Mouse (Mus musculus): ENCODE data around the gene Zfp446.

Gene Zfp446

DNA sequence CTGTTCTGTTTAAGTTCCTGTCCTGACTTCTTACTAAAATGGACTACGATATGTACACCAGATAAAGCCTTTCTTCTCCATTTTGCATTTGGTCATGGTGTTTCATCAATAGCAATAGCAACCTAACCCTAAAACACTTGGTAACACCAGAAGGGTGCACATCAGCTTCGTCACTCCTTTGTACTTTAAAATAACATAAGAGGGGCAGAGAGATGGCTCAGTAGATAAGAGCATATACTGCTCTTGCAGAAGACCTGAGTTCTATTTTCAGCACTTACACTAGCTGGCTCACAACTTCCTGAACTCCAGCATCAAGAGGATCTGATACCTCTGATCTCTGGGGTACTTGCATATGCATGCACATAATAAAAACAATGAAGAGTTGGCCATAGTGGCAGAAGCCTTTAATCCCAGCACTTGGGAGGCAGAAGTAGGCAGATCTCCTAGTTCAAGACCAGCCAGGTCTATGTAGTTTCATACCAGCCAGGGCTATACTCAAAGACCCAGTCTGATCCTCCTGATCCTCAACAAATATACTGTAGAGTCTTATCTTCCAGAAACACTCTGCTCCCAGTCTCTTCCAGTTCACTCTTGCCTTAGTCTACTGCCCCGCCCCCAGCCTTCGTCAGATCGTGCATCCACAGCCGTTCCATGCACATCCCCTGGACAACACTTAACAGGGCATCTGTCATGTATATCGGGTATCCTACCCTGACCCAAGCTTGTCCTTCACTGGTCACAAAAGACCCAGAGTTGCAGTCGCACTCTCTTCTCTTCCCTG lies 10.0 kb downstream of the Zfp446 start:
- DNase-seq (ENCODE audit: low spot score in 2 of 2) = no peak

DNA sequence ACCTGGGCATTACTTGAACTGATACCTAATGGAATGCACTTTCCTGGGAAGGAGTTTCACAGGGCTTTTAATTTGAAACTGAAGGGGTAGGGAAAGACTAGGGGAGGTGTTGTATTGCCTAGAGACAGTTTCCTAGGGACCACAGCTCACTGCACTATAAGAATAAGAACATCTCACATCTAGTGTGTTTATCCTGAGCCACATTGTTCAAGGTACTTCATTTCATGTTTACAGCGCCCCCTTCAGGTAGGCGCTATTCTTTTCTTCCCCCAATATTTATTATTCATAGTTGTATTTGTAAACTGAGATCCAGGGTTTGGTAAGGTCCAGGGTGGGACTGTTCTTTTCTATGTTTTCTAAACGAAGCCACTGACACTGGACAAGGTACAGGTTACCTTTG lies 14.6 kb downstream of the Zfp446 start:
- no peak for DNase-seq (ENCODE audit: low spot score in 2 of 2)

DNA sequence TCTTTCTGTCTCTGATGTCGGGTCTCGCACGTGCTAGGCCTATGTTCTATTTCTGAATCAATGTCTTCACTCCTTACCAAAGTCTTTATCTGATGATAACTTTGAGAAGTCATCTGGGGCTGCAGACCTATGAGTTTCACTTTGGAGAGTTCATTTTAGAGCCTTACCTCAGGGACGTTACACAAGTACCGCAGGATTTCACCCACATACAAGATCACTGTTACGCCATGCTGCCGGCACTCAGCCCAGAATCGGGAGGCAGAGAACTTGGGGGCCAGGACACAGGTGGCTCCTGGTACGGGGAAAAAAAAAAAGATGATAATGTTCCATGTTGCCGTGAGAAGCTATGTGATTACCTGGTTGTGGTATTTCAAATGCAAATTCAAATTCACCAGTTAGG lies 15.5 kb downstream of the Zfp446 start:
- DNase-seq (ENCODE audit: low spot score in 2 of 2) = no peak

DNA sequence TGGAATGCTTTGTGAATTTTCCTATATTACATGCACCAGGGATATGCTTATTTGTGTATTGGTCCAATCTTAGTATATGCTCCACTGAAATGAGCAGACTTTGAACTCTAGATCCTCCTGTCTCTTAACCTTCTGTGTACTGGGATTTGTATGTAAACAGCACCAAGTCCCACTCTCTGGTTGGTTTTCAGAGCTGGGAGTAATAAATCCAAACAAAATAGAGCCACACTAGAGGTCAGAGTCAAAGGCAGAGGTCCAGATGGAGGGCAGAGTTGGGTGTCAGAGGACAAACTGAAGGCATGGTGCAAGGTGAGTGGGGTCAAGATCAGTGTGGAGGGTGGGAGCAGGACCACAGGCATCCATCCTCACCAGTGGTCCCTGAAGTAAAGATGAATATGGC lies 18.2 kb downstream of the Zfp446 start:
- no peak for DNase-seq (ENCODE audit: low spot score in 2 of 2)

DNA sequence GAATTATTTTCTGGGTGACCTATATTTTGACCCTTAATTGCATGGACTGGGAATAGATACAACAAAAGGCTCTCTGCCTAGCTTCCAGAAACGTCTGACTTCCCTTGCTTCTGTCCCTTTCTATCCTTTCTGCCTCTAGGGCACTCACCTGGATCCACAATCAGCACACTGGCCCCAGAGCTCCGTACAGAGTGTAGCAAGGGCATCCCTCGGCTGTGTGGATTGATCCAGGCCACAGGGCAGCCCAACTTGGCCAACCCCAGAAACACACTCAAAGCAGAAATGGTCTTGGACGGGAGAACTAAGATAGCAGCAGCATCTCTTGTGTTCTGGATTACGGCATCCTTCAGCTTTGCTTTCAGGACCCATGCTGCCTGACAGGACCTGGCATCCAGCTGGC lies 19.6 kb downstream of the Zfp446 start:
- DNase-seq (ENCODE audit: low spot score in 2 of 2) = no peak

DNA sequence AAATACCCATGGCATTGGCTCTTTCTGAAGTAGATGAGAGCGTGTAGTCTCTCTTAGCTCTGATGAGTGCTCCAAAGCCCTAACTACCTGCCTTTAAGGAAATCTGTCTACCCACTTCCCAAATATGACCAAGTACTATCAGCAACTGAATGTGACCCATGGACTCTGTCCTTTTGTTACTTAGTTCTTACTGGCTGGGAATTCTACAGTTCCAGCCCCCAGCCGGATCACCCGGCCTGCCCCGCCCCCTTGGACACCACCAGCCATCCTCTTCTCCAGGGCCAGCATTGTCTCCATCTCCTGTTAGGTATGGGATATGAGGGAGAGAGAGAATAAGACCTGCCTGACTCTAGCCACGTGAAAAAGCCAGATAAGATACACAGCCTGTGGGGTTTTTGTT lies 20.4 kb downstream of the Zfp446 start, which contains the start of gene Slc27a5:
Slc27a5 (minus strand) TSS at position 140 of the 400 bp plus-strand sequence.
- DNase-seq (ENCODE audit: low spot score in 2 of 2) = no peak

DNA sequence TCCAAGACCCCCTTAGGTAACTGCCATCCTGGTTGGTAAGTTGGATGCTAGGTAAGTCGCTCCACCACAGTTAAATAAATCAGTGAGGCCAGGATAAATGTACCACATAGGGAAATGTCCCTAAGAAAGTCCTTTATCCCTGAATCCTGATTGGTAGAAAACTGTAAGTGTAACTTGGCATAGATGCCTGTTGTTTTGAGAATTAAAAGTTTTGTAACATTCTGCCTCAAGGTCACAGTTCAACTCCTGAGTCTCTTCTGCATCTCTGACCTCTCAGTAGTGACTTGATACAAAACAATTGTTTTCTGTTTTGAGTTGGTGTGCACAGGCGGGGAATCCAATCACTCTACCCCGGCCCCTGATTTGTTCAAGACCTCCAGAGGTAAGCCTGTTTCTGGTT lies 21.2 kb downstream of the Zfp446 start, which contains the start of gene Trim28:
Trim28 (plus strand) TSS at position 264 of the 400 bp plus-strand sequence.
- no peak for DNase-seq (ENCODE audit: low spot score in 2 of 2)

DNA sequence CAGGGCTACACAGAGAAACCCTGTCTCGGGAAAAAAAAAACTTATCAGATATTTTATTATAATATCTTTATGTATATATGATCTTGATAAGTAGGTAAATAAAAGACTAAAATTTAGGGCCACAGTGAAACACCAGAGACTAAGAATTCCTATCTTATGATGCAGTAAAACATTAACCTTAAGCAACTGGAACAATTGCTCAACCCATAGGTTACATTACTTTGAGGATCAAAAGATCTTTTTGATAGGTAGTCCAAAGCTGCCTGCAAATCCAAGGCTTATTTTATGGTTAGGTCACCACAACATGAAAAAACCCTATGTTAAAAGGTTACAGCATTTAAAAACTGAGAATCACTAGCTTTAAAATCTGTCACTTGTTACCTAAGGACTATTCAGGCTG lies 23.9 kb downstream of the Zfp446 start:
- DNase-seq (ENCODE audit: low spot score in 2 of 2) = no peak

DNA sequence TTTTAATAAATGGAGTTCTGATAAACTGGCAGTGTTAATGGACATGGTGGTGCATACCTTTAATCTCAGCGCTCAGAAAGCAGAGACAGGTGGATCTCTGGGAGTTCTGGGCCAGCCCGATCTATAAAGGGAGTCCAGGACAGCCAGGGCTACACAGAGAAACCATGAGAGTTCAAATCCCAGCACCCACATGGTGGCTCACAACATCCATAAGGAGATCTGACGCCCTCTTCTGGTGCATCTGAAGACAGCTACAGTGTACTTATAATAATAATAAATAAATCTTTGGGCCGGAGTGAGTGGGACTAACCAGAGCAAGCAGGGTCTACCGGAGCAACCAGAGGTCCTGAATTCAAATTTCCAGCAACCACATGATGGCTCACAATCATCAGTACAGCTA lies 25.7 kb downstream of the Zfp446 start:
- DNase-seq (ENCODE audit: low spot score in 2 of 2) = no peak

DNA sequence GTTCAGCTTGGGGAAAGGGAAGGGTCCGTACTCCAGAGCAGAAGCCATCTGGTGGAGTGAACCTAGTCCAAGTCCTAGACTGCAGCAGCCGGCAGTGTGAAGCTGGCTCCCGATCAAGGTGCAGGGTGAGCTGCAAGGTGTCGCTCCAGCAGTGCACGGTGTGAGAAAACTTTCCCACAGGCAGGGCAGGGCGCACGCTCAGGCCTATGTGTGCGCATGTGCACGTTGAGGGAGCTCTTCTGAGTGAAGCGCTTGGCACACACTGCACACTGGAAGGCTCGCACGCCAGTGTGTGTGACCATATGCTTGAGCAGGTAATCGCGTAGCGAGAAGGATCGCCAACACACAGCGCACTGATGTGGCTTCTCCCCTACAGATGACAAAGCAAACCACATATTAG lies 28.4 kb downstream of the Zfp446 start:
- DNase-seq (ENCODE audit: low spot score in 2 of 2) = no peak

DNA sequence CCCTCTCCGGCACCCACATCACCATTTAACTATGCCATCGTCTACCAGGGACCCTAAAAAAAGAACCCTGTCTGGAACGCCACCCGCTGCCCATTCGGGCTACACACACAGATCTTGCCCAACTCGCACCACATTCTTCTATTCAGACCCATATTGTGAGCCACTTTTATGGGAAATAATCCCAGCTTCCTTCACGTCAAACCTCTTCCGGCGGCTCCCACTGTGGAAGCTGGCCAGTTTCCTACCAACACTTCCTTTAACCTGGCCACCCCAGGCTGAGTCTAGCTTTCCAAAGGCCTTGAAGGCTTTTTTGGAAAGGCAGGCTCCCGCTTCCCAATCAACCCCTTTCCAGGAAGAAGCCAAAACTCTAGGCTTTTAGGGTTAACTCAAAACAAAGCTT lies 28.9 kb downstream of the Zfp446 start:
- no peak for DNase-seq (ENCODE audit: low spot score in 2 of 2)

DNA sequence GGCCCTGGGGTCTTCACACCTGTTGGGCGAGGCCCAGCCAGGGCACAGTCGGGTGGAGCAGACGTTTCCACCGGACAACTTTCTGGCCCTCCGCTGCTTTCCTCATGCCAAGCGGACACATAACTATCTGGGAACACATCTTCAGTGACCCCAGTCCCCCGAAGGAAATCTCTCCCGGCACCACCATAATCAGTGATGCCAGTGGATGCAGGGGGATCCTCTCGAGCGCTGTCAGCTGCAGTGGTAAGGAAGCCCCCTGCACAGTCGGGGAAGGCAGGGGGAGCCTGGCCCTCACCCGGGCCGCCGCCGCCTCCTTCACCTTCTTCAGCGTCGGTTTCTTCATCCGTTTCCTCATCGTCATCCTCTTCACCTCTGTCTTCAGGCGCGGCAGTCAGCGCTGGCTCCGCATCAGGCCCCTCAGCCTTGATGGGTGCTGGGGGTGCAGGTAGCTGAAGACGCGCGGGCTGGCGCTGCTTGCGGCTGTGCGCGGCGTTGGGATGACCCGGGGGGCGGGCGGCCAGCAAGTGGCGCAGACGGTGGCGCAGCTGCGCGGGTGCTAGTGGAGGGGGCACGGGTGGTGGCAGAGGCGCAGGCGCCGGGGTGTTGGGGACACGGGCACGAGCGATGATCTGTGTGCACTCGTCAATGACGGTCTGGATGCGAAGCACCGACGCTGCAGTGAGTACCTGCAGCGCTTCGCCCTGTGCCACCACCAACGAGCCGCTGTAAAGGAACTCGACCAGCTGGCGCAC lies 29.9 kb downstream of the Zfp446 start:
- DNase-seq (ENCODE audit: low spot score in 2 of 2) = no peak

DNA sequence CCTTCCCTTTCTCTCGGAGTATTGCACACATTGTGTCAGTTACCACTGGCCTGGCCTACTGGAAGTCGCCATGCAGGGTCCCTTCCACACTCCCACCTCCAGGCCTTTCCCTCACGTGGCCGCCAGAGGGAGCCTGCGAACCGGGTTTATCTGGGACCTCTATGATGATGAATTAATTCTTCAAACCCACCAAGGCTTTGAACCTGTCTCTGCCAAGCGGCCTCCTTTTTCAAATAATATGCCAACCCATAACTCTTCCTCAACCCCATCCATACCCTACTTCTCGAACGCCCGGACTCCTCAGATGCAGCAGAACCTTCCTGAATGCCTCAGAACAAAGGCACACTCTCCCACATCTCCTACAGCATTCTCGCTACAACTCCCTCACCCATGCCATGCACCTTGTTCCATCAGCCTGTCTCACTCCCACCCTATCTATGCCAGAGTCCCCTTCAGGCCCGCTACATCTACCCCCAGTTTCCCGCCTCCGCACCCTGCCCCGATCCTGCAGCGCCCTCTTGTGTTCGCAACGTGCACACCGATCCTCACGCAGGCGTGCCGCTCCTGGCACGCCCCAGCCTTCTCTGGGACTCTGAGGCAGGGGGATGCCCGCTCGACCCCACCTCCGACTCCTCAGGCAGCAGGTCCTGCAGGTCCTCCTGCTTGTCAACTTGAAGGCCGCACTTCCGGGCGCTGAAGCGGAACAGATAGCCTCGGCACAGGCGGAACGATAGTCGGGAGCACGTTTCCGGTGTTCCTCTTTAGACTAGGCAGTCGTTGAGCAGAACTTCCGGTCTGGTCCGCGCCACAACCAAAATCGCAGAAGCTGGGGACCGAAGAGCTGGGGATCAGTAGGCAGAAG lies 31.7 kb downstream of the Zfp446 start:
- DNase-seq (ENCODE audit: low spot score in 2 of 2) = peak; percentile 87 to 94

DNA sequence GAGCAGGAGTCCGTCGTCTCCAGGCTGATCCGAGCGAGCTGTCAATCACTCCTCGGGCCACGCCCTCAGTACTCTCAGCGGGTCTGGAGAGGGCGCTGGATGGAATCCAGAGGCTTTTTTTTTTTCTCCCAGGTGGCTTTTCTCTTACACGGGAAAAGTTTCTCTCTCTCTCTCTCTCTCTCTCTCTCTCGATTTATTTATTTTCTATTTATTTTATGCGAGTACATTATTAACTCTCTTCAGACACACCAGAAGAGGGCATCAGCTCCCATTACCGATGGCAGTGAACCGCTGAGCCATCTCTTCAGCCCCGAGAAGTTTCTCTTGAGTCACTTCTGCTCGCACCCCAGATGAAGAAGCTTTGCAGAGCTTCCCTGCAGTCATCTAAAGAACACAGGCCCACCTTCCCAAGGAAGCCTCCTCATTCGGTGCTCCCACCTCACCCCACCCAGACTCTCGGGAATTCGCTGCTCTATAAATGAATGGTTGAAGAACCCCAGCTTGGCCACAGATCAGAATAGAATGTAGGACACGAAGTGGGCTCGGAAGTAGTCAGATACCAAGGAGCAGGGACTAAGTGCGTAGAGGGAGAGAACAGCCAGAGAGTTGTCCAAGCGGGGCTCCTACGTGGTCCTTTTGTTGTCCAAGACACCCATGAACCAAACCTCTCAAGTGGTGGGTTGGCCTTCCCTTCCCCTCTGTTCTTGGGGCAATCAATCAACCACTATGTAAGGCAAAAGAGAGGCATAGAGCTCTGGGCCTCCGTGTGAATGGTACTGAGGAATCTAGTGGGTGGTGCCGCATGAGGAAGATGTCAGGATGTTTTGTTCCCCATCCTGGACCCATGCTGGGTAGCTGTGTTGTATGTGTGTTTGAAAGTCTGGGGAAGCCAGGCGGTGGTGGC lies 32.6 kb downstream of the Zfp446 start, which contains the start of gene Zbtb45:
Zbtb45 (minus strand) TSS at position 30 of the 904 bp plus-strand sequence.
- DNase-seq (ENCODE audit: low spot score in 2 of 2) = no peak

DNA sequence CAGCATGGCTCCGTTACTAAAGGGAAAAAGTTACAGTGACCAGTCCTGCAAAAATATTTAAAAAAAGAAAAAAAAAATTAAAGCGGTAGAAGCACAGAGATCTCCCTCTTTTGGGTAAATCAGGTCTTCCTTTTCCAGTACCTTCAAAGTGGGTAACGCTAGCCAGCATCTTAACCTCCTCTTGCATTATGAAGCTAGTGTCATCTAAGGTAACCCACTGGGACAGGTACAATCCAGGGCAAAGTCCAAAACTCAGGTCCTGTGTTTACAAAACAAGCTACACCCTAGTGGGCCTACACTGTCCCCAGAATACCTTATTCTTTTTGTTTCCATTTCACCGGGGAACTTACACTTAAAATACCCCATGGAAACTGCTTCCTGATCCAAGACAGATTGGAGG lies 36.0 kb downstream of the Zfp446 start:
- DNase-seq (ENCODE audit: low spot score in 2 of 2) = no peak

DNA sequence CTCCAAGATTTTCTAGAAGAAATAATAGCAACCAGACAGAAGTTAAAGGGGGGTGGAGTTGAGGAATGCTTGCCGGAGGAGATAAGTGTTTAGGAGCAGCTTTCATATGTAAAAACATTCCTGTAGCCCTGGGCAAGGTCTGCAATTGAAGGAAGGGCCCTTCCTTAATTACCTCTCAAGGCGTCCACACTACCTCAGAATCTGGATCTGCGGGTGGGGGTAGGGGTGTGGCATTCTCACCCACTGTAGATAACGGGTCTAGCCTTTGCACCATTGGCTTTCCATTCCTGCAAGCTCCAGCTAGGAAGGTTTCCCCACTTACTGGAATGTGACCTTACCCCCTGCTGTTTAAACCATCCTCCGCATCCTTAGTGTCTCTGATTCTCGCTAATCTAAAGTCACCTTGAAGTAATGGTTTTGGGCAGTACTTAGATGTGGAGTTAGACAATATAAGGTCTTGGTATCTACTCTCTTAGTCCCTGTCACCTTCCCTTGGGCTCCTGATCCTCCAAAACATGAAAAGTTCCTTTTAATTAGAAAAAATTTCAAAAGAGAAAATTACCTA lies 36.7 kb downstream of the Zfp446 start:
- no peak for DNase-seq (ENCODE audit: low spot score in 2 of 2)

DNA sequence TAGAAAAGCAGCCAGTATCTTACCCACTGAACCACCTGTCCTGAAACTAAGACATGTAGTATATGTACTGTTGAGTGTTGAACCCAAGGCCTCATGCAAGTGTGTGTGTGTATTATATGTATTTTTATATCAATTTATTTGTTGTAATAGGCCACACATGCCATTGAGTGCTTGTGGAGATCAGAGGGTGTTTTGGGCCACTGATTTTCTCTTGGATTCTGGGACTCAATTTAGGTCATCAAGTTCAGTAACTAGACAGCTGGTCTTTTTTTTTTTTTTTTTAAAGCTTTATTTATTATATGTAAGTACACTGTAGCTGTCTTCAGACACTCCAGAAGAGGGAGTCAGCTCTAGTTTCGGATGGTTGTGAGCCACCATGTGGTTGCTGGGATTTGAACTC lies 37.6 kb downstream of the Zfp446 start:
- DNase-seq (ENCODE audit: low spot score in 2 of 2) = no peak

DNA sequence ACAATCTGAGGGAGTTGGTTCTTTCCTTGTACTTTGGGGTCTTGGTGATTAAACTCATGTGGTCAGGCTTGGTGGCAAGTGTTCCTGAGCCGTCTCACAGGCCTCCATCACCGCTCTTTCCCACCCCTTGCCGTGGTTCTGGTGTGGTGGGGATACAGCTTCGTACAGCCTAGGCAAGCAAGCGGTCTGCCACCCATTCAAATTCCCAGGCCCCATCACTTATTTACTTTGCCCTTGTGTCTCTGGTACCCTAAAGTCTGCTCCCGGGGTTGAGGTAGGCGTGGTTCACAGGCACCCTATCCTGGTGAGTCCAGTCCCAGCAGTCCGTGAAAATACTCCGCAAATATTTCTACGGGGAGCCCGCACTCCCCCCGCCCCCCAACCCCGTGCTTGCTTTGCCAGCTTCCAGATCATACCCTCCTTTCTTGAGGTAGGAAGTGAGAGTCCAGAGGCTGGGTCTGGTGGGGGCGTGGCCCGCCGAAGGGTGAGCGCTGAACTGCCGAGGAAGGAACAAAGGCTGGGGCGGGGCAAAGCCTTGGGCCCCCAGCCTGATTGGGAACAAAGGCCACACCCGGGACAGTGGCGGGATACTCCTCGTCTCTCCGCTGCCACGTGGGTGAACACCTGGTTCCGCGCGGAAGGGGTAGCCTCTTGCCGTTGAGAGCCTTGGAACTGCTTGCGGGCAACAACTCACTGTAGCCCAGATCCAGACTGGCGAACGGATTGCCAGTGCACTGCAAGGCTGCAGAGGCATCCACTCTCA lies 45.3 kb downstream of the Zfp446 start:
- no peak for DNase-seq (ENCODE audit: low spot score in 2 of 2)

DNA sequence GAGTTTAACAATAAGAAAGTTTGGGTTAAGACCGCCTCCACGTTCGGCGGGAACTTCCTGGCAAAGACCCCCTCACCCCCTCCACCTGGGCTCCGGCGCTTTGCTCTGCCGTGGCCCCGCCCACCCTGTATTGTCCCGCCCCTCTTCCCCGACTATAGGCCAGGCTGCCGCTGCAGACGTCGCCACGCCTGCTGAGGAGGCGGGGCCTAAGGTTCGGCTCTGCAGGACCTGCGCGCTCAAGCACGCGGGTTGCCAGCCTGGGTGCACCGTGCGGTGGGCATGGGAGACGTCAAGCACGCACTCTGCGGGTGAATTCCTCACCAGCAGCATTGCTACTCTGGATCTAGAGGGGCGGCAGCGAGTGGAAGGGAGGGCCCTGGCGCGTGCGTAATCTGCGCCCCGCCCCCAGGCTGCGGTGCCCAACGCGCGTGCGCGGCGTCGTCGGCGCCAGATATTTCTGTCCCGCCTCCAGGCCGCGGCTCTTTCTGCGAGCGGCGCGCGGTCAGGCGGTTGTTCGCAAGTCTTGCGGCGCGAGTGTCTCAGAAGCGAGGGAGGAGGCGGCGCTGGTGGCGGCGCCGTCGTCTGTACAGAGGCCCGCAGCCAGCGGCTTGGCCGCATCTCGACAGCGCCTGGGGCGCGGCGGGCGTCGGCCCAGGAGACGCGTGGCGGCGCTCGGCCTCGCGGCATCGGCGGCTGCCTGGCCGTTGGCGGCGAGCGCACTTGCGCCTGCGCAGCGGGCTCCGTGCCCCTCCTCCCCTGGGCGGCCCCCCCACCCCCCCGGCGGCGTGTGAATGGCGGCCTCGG lies 46.5 kb downstream of the Zfp446 start:
- DNase-seq (ENCODE audit: low spot score in 2 of 2) = peak; percentile 92 to 95

All from frontal cortex, postnatal 14 days (tissue).